Mouse (Mus musculus): ENCODE measurements around the gene Esp18.

Esp18 gene

GRCm38 (mm10) chr17:39406059-39406458, at the start of gene Esp18:
Gene Esp18 (plus strand): TSS chr17:39406359.
- no peak for DNase-seq (ENCODE audit: low read depth, low spot score)

DNA sequence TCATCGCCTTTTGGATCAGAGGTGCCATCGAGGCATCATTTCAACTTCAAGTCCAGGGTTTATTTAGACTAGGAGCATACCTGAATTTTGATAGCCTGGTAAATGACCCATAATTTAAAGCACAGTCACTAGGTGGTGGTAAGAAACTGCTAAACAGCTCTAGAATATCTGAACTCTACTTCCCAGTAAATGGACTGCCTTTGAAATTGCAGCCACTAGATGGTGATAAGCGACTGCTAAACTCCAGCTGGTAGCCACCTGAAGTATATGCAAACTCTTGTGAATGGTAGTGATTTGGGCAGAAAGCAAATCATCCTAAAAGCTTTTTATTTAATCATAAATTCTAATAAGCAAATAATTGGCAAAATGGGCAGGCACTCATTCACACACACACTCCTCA, 42.8 kb upstream of the Esp18 start:
- DNase-seq (ENCODE audit: low read depth, low spot score), result peak; percentile 1
